ENCODE assay signal across 11 mouse cellular contexts in genomic region chr2:31537054-31537453, GRCm38 (mm10). TPM values are rescaled to one million over a fixed set of nuclear protein-coding genes. Genes with fewer than 3 reads are reported as not detected.
DNase-seq lines count a peak whose midpoint lies in the region; ATAC-seq and TF ChIP-seq lines count a peak whose summit lies in the region.
"Had no signal": no experiment of that assay in that cellular context is flagged by ENCODE, and none has a peak within 500 bp of the region (broad histone marks: within the 10 kb centered on the region; RNA-seq: fewer than 3 reads in every experiment).

No protein-coding gene starts in this region.

- no peaks in the 10 kb centered on the region for H3K36me3 ChIP-seq in lung, postnatal 0 days (ENCODE audit: insufficient read depth, low read length)
- H3K36me3 ChIP-seq: kidney, embryonic 15.5 days had no signal

- peak; percentile 12 for DNase-seq in urinary bladder, postnatal 25 days (ENCODE audit: low spot score)
- no peak for DNase-seq in urinary bladder, postnatal 10 days (ENCODE audit: low spot score)
- DNase-seq in heart, adult 8-10 months (ENCODE audit: low spot score) = peak; percentile 68
- DNase-seq in lung, postnatal 0 days (ENCODE audit: low spot score) = peak; percentile 96
- no peak for DNase-seq in spleen, postnatal 14 days (ENCODE audit: low spot score in 2 of 2)
- DNase-seq in adrenal gland, adult 2 months = no peak
- DNase-seq in left cerebral cortex, adult 9 months (ENCODE audit: low spot score in 2 of 2) = no peak
- DNase-seq: liver, postnatal 0 days had no signal

- no peak overlapping the region for H3K9ac ChIP-seq in lung, postnatal 0 days (replicated peaks; ENCODE audit: low read depth)
- H3K9ac ChIP-seq: kidney, embryonic 15.5 days; liver, postnatal 0 days had no signal

- H3K27ac ChIP-seq in lung, postnatal 0 days (ENCODE audit: low read length) = peak overlapping the region; percentile 20; the same call in 1 of the 2 replicates
- H3K27ac ChIP-seq: kidney, embryonic 15.5 days had no signal

- H3K4me1 ChIP-seq in lung, postnatal 0 days (ENCODE audit: insufficient read depth, low read depth, low read length) = no peaks in the 10 kb centered on the region
- H3K4me1 ChIP-seq: kidney, embryonic 15.5 days had no signal

- peak; percentile 59 for TF ChIP-seq EP300 in lung, postnatal 0 days (IDR thresholded peaks at IDR 0.05)

- no peaks in the 10 kb centered on the region for H3K9me3 ChIP-seq in lung, postnatal 0 days (ENCODE audit: low read length)
- H3K9me3 ChIP-seq: kidney, embryonic 15.5 days had no signal

- H3K4me2 ChIP-seq in lung, postnatal 0 days (replicated peaks; ENCODE audit: low read depth, low read length) = no peak overlapping the region
- H3K4me2 ChIP-seq: kidney, embryonic 15.5 days had no signal

- peak; percentile 95 for ATAC-seq in lung, postnatal 0 days
- ATAC-seq in megakaryocyte, adult 5-6 weeks (ENCODE audit: poor library complexity, severe bottlenecking) = no peak
- ATAC-seq: liver, postnatal 0 days; Patski had no signal

- H3K27me3 ChIP-seq in lung, postnatal 0 days (replicated peaks; ENCODE audit: insufficient read depth, low read length) = no peaks in the 10 kb centered on the region
- H3K27me3 ChIP-seq: kidney, embryonic 15.5 days had no signal

- WGBS in lung, postnatal 0 days = 38% methylated on average over 5 of the region's 5 CpGs

- TF ChIP-seq CTCF in lung, postnatal 0 days (IDR thresholded peaks at IDR 0.05) = peak; percentile 26

- no peak overlapping the region for H3K4me3 ChIP-seq in lung, postnatal 0 days (ENCODE audit: low read depth, low read length)
- H3K4me3 ChIP-seq: kidney, embryonic 15.5 days had no signal

RNA-seq across cellular contexts. Expression of gene Fubp3, which starts 35.4 kb away (rescaled TPM):
- total RNA-seq in heart, adult 8-10 months (2022) = 10 to 100 TPM; 12.8 to 20.0 (median 14.7) TPM
- polyA plus RNA-seq in lung, postnatal 0 days (2015; fragmentation: Nextera tagmentation; extraction: Ambion mirVana) = 47.7 and 55.1 TPM in 2 replicates
- 10.7 and 16.4 TPM in 2 replicates for total RNA-seq in megakaryocyte, adult 5-6 weeks (2015)
- 17.1 and 23.6 TPM in 2 replicates for total RNA-seq in megakaryocyte, adult 5-6 weeks (2017)
- total RNA-seq in adrenal gland, adult 2 months (2021) = 10 to 100 TPM; 43.9 to 55.6 TPM
- 46.0 and 67.3 TPM in 2 replicates for polyA plus RNA-seq in adrenal gland, adult 2 months (2012; rRNA removed)

Comparison
In these comparisons a context has a peak if more than half of its experiments do, and no peak if none do; other contexts are left out.
1. DNase-seq: peak in urinary bladder, postnatal 25 days (single experiment), heart, adult 8-10 months (single experiment) and lung, postnatal 0 days (single experiment); none in urinary bladder, postnatal 10 days (single experiment), spleen, postnatal 14 days (0 of 2), adrenal gland, adult 2 months (single experiment) and left cerebral cortex, adult 9 months (0 of 2).